ENCODE assay signal across 17 mouse cellular contexts in the genomic region with DNA sequence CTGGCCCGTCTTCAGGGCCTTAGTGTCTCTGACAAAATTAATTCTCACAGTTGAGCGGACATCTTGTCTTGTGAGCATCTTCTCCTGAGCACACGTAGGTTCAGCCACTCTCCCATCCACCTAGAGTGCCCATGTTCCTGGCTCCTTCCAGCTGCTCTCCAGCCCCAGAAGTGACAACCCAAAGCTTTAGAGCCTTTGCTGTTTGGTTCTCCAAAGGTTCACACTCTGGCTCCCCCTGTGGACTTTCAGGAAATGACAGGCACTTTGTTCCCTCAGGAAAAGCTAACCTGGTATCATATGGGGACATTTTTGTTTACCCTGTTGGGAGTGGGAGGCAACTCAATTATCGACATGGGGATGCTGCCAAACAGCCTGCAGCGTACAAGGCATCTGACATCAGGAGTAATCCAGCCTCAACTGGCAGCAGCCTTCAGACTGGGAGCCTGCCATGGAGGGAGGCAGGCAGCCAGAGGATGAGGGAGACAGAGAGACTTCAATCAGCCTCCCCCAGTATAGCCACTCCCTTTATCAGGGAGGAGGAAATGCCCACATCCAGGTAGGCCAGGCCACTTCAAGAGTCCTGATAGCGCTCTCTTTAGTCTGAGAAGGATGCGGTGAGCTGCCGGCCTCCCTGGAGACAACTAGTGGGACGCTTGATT. TPM values are rescaled to one million over a fixed set of nuclear protein-coding genes. Genes with fewer than 3 reads are reported as not detected.
DNase-seq lines count a peak whose midpoint lies in the region; ATAC-seq and TF ChIP-seq lines count a peak whose summit lies in the region.
"Not testable (repeated sequence)": the region's sequence is repeated elsewhere in the genome, so short reads cannot be mapped to it uniquely, and the experiment has no call there.
"Had no signal": no experiment of that assay in that cellular context is flagged by ENCODE, and none has a peak within 500 bp of the region (broad histone marks: within the 10 kb centered on the region; RNA-seq: fewer than 3 reads in every experiment).

No protein-coding gene starts in this region.

- H3K9me3 ChIP-seq in G1E (replicated peaks); hindbrain, postnatal 0 days (ENCODE audit: low read length); lung, postnatal 0 days (ENCODE audit: low read length); stomach, postnatal 0 days (ENCODE audit: control insufficient read depth, low read length): not testable (repeated sequence)
- H3K9me3 ChIP-seq in embryonic facial prominence, embryonic 13.5 days: peaks cover 11% of the 10 kb centered on the region; the same call in 1 of the 2 replicates

- H3K27me3 ChIP-seq in G1E (ENCODE audit: insufficient read depth, low read length); embryonic facial prominence, embryonic 13.5 days; hindbrain, postnatal 0 days (ENCODE audit: insufficient read depth, low read length); lung, postnatal 0 days (replicated peaks; ENCODE audit: insufficient read depth, low read length); stomach, postnatal 0 days (ENCODE audit: control insufficient read depth, insufficient read depth, low read length): not testable (repeated sequence)

- not testable (repeated sequence) for H3K4me2 ChIP-seq in embryonic facial prominence, embryonic 13.5 days; hindbrain, postnatal 0 days (ENCODE audit: low read depth, low read length); lung, postnatal 0 days (replicated peaks; ENCODE audit: low read depth, low read length); stomach, postnatal 0 days (replicated peaks; ENCODE audit: low read depth)

- not testable (repeated sequence) for H3K36me3 ChIP-seq in G1E (replicated peaks); embryonic facial prominence, embryonic 13.5 days; hindbrain, postnatal 0 days (ENCODE audit: insufficient read depth, low read length); lung, postnatal 0 days (ENCODE audit: insufficient read depth, low read length); stomach, postnatal 0 days (ENCODE audit: control insufficient read depth, insufficient read depth, low read length)

- not testable (repeated sequence) for H3K9ac ChIP-seq in embryonic facial prominence, embryonic 13.5 days; hindbrain, postnatal 0 days (replicated peaks; ENCODE audit: low read length); lung, postnatal 0 days (replicated peaks; ENCODE audit: low read depth); stomach, postnatal 0 days (ENCODE audit: low read length)

- WGBS in embryonic facial prominence, embryonic 13.5 days: 36% methylated on average over 4 of the region's 9 CpGs
- 9% methylated on average over 3 of the region's 9 CpGs for WGBS in hindbrain, postnatal 0 days
- 17% methylated on average over 3 of the region's 9 CpGs for WGBS in lung, postnatal 0 days
- 19% methylated on average over 3 of the region's 9 CpGs for WGBS in stomach, postnatal 0 days

- not testable (repeated sequence) for H3K4me3 ChIP-seq in G1E (ENCODE audit: low read depth, low read length); embryonic facial prominence, embryonic 13.5 days; gastrocnemius, adult 2 months; hindbrain, postnatal 0 days (ENCODE audit: low read length); lung, postnatal 0 days (ENCODE audit: low read depth, low read length); stomach, postnatal 0 days (ENCODE audit: low read depth, low read length)

- not testable (repeated sequence) for TF ChIP-seq EP300 in lung, postnatal 0 days (IDR thresholded peaks at IDR 0.05); stomach, postnatal 0 days (optimal IDR thresholded peaks at IDR 0.05)

- not testable (repeated sequence) for H3K27ac ChIP-seq in embryonic facial prominence, embryonic 13.5 days; gastrocnemius, adult 2 months; hindbrain, postnatal 0 days; lung, postnatal 0 days (ENCODE audit: low read length); stomach, postnatal 0 days (replicated peaks)

- H3K4me1 ChIP-seq in G1E (ENCODE audit: insufficient read depth, low read depth, low read length): peaks cover 16% of the 10 kb centered on the region
- not testable (repeated sequence) for H3K4me1 ChIP-seq in embryonic facial prominence, embryonic 13.5 days; hindbrain, postnatal 0 days (ENCODE audit: insufficient read depth, low read length); lung, postnatal 0 days (ENCODE audit: insufficient read depth, low read depth, low read length); stomach, postnatal 0 days (replicated peaks; ENCODE audit: control insufficient read depth, insufficient read depth)

- ATAC-seq in G1E (ENCODE audit: extremely low read depth, insufficient number of reproducible peaks, low FRiP score, poor library complexity, severe bottlenecking): peak; percentile 18; the same call in 1 of the 2 replicates
- ATAC-seq in embryonic facial prominence, embryonic 13.5 days (ENCODE audit: insufficient number of reproducible peaks, insufficient read depth, low FRiP score, low TSS enrichment, low read depth): peak; percentile 2; the same call in 1 of the 2 replicates
- peak; percentile 79 for ATAC-seq in hindbrain, postnatal 0 days
- ATAC-seq in lung, postnatal 0 days: peak; percentile 35
- ATAC-seq in stomach, postnatal 0 days (ENCODE audit: low FRiP score, low TSS enrichment): peak; percentile 48

- TF ChIP-seq CTCF in G1E (IDR thresholded peaks at IDR 0.05; ENCODE audit: low read depth, low read length): not testable (repeated sequence)
- peak; percentile 31 for TF ChIP-seq CTCF in gastrocnemius, adult 2 months (IDR thresholded peaks at IDR 0.05)
- peak; percentile 28; the same call in 1 of the 2 replicates for TF ChIP-seq CTCF in hindbrain, postnatal 0 days (IDR thresholded peaks at IDR 0.05; ENCODE audit: low read depth)
- TF ChIP-seq CTCF in lung, postnatal 0 days (IDR thresholded peaks at IDR 0.05): peak; percentile 34
- TF ChIP-seq CTCF in stomach, postnatal 0 days (IDR thresholded peaks at IDR 0.05; ENCODE audit: low read depth): peak; percentile 43

- not testable (repeated sequence) for DNase-seq in G1E (ENCODE audit: low spot score); hindbrain, postnatal 0 days (ENCODE audit: low spot score); lung, postnatal 0 days (ENCODE audit: low spot score); stomach, postnatal 0 days (ENCODE audit: low spot score)
- DNase-seq in gastrocnemius, adult 2 months: peak; percentile 36
- DNase-seq in layer of hippocampus, adult 18-20 months (ENCODE audit: low spot score in 2 of 2): peak; percentile 25 to 69
- DNase-seq in left cerebral cortex, postnatal 4 days: peak; percentile 83

- intact Hi-C loops in gastrocnemius, adult 2 months (cut with DNase I): loop anchor here (5.0 kb wide), 1 partner anchor 356 kb away; no protein-coding TSS in a partner anchor
- intact Hi-C loops in left cerebral cortex, postnatal 4 days (cut with DNase I): not testable (repeated sequence)

RNA-seq across cellular contexts. Expression of a gene that starts 13.6 kb away (rescaled TPM):
- total RNA-seq in G1E (2014; fragmentation: Nextera tagmentation): not detected in 2 replicates
- total RNA-seq in G1E (2017): not detected in 2 replicates
- not detected in 2 replicates for polyA plus RNA-seq in G1E (2012)
- polyA plus RNA-seq in embryonic facial prominence, embryonic 13.5 days (2015; fragmentation: Nextera tagmentation; extraction: Ambion mirVana): not detected in 2 replicates
- total RNA-seq in gastrocnemius, adult 2 months (2021): not detected
- total RNA-seq in hindbrain, postnatal 0 days (2014; rRNA removed): not detected in 2 replicates
- polyA plus RNA-seq in hindbrain, postnatal 0 days (2015; fragmentation: Nextera tagmentation; extraction: Ambion mirVana): not detected in 2 replicates
- not detected for total RNA-seq in layer of hippocampus, adult 18-20 months (2021)
- total RNA-seq in left cerebral cortex, postnatal 4 days (2021): not detected
- polyA plus RNA-seq in lung, postnatal 0 days (2015; fragmentation: Nextera tagmentation; extraction: Ambion mirVana): not detected in 2 replicates
- polyA plus RNA-seq in stomach, postnatal 0 days (2015; fragmentation: Nextera tagmentation; extraction: Ambion mirVana): not detected in 2 replicates
- total RNA-seq: CH12.LX; gastrocnemius, adult 8-10 months; heart, postnatal 36 days had no signal
- polyA plus RNA-seq: embryonic facial prominence, embryonic 12.5 days; forebrain, embryonic 12.5 days; limb, embryonic 14.5 days; midbrain, embryonic 11.5 days; myocyte; stomach, embryonic 14.5 days had no signal

RNA-seq across cellular contexts. Expression of a gene that starts 25.0 kb away (rescaled TPM):
- total RNA-seq in G1E (2014; fragmentation: Nextera tagmentation) (2.2 TPM in 1 of 2 replicates, not detected in the other), G1E (2017) (2.1 and 3.1 TPM in 2 replicates)
- 2.4 TPM in 2 replicates for polyA plus RNA-seq in G1E (2012)
- polyA plus RNA-seq in embryonic facial prominence, embryonic 13.5 days (2015; fragmentation: Nextera tagmentation; extraction: Ambion mirVana): not detected in 2 replicates
- total RNA-seq in gastrocnemius, adult 2 months (2021): under 1 TPM; 0.36 to 0.82 TPM
- total RNA-seq in hindbrain, postnatal 0 days (2014; rRNA removed): not detected in 2 replicates
- polyA plus RNA-seq in hindbrain, postnatal 0 days (2015; fragmentation: Nextera tagmentation; extraction: Ambion mirVana): not detected in 2 replicates
- under 1 TPM; 0.58 to 0.77 TPM for total RNA-seq in layer of hippocampus, adult 18-20 months (2021)
- under 1 TPM; 0.24 to 0.38 TPM for total RNA-seq in left cerebral cortex, postnatal 4 days (2021)
- 0.11 and 0.19 TPM in 2 replicates for polyA plus RNA-seq in lung, postnatal 0 days (2015; fragmentation: Nextera tagmentation; extraction: Ambion mirVana)
- polyA plus RNA-seq in stomach, postnatal 0 days (2015; fragmentation: Nextera tagmentation; extraction: Ambion mirVana): not detected in 2 replicates
- total RNA-seq: CH12.LX had no signal
- polyA plus RNA-seq: embryonic facial prominence, embryonic 12.5 days; forebrain, embryonic 12.5 days; midbrain, embryonic 11.5 days; myocyte; stomach, embryonic 14.5 days had no signal

RNA-seq across cellular contexts. Expression of a gene that starts 25.0 kb away (rescaled TPM):
- total RNA-seq in G1E (2014; fragmentation: Nextera tagmentation) (not detected in 2 replicates), G1E (2017) (not detected in 2 replicates)
- polyA plus RNA-seq in G1E (2012): 0.11 and 0.22 TPM in 2 replicates
- polyA plus RNA-seq in embryonic facial prominence, embryonic 13.5 days (2015; fragmentation: Nextera tagmentation; extraction: Ambion mirVana): not detected in 2 replicates
- total RNA-seq in gastrocnemius, adult 2 months (2021): not detected
- total RNA-seq in hindbrain, postnatal 0 days (2014; rRNA removed): 0.31 and 1.3 TPM in 2 replicates
- polyA plus RNA-seq in hindbrain, postnatal 0 days (2015; fragmentation: Nextera tagmentation; extraction: Ambion mirVana): not detected in 2 replicates
- total RNA-seq in layer of hippocampus, adult 18-20 months (2021): not detected
- not detected for total RNA-seq in left cerebral cortex, postnatal 4 days (2021)
- not detected in 2 replicates for polyA plus RNA-seq in lung, postnatal 0 days (2015; fragmentation: Nextera tagmentation; extraction: Ambion mirVana)
- 0.17 TPM in 1 of 2 replicates, not detected in the other for polyA plus RNA-seq in stomach, postnatal 0 days (2015; fragmentation: Nextera tagmentation; extraction: Ambion mirVana)
- total RNA-seq: CH12.LX; heart, postnatal 36 days had no signal
- polyA plus RNA-seq: forebrain, embryonic 12.5 days; limb, embryonic 14.5 days; midbrain, embryonic 11.5 days; myocyte had no signal

RNA-seq across cellular contexts. Expression of a gene that starts 43.2 kb away (rescaled TPM):
- total RNA-seq in G1E (2014; fragmentation: Nextera tagmentation) (1.4 TPM in 1 of 2 replicates, not detected in the other), G1E (2017) (0.66 and 0.93 TPM in 2 replicates)
- not detected in 2 replicates for polyA plus RNA-seq in G1E (2012)
- polyA plus RNA-seq in embryonic facial prominence, embryonic 13.5 days (2015; fragmentation: Nextera tagmentation; extraction: Ambion mirVana): 0.15 and 0.28 TPM in 2 replicates
- total RNA-seq in gastrocnemius, adult 2 months (2021): under 1 TPM; 0.31 to 0.54 TPM
- total RNA-seq in hindbrain, postnatal 0 days (2014; rRNA removed): 0.36 and 1.2 TPM in 2 replicates
- 0.10 and 0.25 TPM in 2 replicates for polyA plus RNA-seq in hindbrain, postnatal 0 days (2015; fragmentation: Nextera tagmentation; extraction: Ambion mirVana)
- total RNA-seq in layer of hippocampus, adult 18-20 months (2021): under 1 TPM; 0.30 to 0.57 TPM
- under 1 TPM in 1 of 2 experiments, not detected in 1; 0.34 TPM for total RNA-seq in left cerebral cortex, postnatal 4 days (2021)
- 0.12 TPM in 2 replicates for polyA plus RNA-seq in lung, postnatal 0 days (2015; fragmentation: Nextera tagmentation; extraction: Ambion mirVana)
- polyA plus RNA-seq in stomach, postnatal 0 days (2015; fragmentation: Nextera tagmentation; extraction: Ambion mirVana): not detected in 2 replicates
- total RNA-seq: CH12.LX; heart, postnatal 36 days had no signal
- polyA plus RNA-seq: forebrain, embryonic 12.5 days; midbrain, embryonic 11.5 days; myocyte; stomach, embryonic 14.5 days had no signal

RNA-seq across cellular contexts. Expression of a gene that starts 44.0 kb away (rescaled TPM):
- not detected in 2 replicates for total RNA-seq in G1E (2014; fragmentation: Nextera tagmentation)
- 0.05 and 0.17 TPM in 2 replicates for total RNA-seq in G1E (2017)
- polyA plus RNA-seq in G1E (2012): not detected in 2 replicates
- 0.10 TPM in 1 of 2 replicates, not detected in the other for polyA plus RNA-seq in embryonic facial prominence, embryonic 13.5 days (2015; fragmentation: Nextera tagmentation; extraction: Ambion mirVana)
- total RNA-seq in gastrocnemius, adult 2 months (2021): not detected
- total RNA-seq in hindbrain, postnatal 0 days (2014; rRNA removed): not detected in 2 replicates
- polyA plus RNA-seq in hindbrain, postnatal 0 days (2015; fragmentation: Nextera tagmentation; extraction: Ambion mirVana): 0.10 and 0.19 TPM in 2 replicates
- not detected for total RNA-seq in layer of hippocampus, adult 18-20 months (2021)
- total RNA-seq in left cerebral cortex, postnatal 4 days (2021): not detected
- polyA plus RNA-seq in lung, postnatal 0 days (2015; fragmentation: Nextera tagmentation; extraction: Ambion mirVana): 0.11 and 0.12 TPM in 2 replicates
- 0.11 and 0.15 TPM in 2 replicates for polyA plus RNA-seq in stomach, postnatal 0 days (2015; fragmentation: Nextera tagmentation; extraction: Ambion mirVana)
- total RNA-seq: CH12.LX; heart, postnatal 36 days had no signal
- polyA plus RNA-seq: midbrain, embryonic 11.5 days; stomach, embryonic 14.5 days had no signal

Comparison
In these comparisons a context has a peak if more than half of its experiments do, and no peak if none do; other contexts are left out.
1. ATAC-seq: peak in every context shown above with its lines; median percentile 79 in hindbrain, postnatal 0 days; 48 in stomach, postnatal 0 days; 35 in lung, postnatal 0 days; 18 in G1E; 2 in embryonic facial prominence, embryonic 13.5 days.